Mouse (Mus musculus) forebrain, embryonic 10.5 days (tissue): Measurements from ENCODE around the gene Zscan2. TPM values are rescaled to one million over a fixed set of nuclear protein-coding genes. Genes with fewer than 3 reads are reported as not detected.
"Not testable (repeated sequence)": the region's sequence is repeated elsewhere in the genome, so short reads cannot be mapped to it uniquely, and the experiment has no call there.

Experiments used
- DNase-seq: peaks from one replicate; pipeline ENCODE4 v3.0.0-alpha.2; 2017; ENCODE audit warnings: low spot score; ENCODE audit errors: extremely low spot score
- H3K27ac ChIP-seq: fragments of 300-500 bp; sonication (generic); 2 replicates; pipeline ENCODE4 v1.5.1; 2016; ENCODE audit warnings: mild to moderate bottlenecking
- H3K27me3 ChIP-seq: fragments of 300-500 bp; sonication (generic); 2 replicates; pipeline ENCODE4 v1.6.1; 2016; ENCODE audit warnings: mild to moderate bottlenecking; ENCODE audit not compliant: poor library complexity, severe bottlenecking
- H3K36me3 ChIP-seq: fragments of 300-500 bp; sonication (generic); replicated peaks from 2 replicates; pipeline ENCODE4 v1.6.1; 2016; ENCODE audit warnings: mild to moderate bottlenecking, moderate library complexity
- H3K4me1 ChIP-seq: fragments of 300-500 bp; sonication (generic); 2 replicates; pipeline ENCODE4 v1.6.1; 2016
- H3K4me3 ChIP-seq: fragments of 300-500 bp; sonication (generic); 2 replicates; pipeline ENCODE4 v1.5.1; 2016; ENCODE audit warnings: mild to moderate bottlenecking, moderate library complexity
- H3K9me3 ChIP-seq: fragments of 300-500 bp; sonication (generic); 2 replicates; pipeline ENCODE4 v1.6.1; 2016; ENCODE audit warnings: mild to moderate bottlenecking, moderate library complexity
- WGBS: fragments of 180-500 bp; shearing (Covaris S2); methylation state at CpG from one replicate; pipeline ENCODE4 v1.1.7; 2016; 5-methylcytosine and 5-hydroxymethylcytosine counted together
- polyA plus RNA-seq: library from polyadenylated mRNA; unstranded; fragments of >200 nt; fragmentation: Nextera tagmentation; extraction: Ambion mirVana; gene quantifications from 2 replicates; pipeline ENCODE4 v1.2.1, GENCODE M21; 2016

Zscan2 gene
- polyA plus RNA-seq = 1.3 and 2.5 TPM in 2 replicates

- Histone ChIP-seq H3K27me3 (no peaks in the 10 kb centered on the region), H3K27ac (peak within 1 kb of the TSS; percentile 98), H3K4me3 (peak within 1 kb of the TSS; percentile 91), H3K9me3 (no peaks in the 10 kb centered on the region), H3K36me3 (peaks cover 29% of the 10 kb centered on the region), H3K4me1 (peaks cover 34% of the 10 kb centered on the region)
- peak; percentile 96 for DNase-seq
- under 1% methylated on average over 40 of the region's 40 CpGs for WGBS
These were observed at the start of gene Zscan2 for GRCm38 (mm10) chr7:80860729-80861274. Gene Zscan2 (plus strand): TSS chr7:80860920.

DNA sequence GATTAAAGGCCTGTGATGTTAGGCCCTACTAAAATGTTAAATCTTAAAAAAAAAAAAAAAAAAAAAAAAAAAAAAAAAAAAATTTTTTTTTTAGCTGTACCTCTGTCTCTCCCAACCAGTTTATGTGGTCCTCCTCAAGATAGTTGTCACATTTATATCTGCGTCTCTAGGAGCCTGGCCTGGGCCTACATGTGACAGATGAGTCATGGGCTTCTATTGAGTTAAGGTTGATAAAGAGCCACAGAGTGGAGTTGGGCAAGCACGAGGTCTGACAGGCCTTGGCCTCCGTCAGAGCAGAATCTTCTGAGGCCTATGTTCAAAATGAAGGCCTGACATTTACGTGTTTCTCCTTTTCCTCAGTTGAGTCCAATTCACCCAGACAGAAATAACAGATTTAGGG, 47.3 kb upstream of the Zscan2 start:
- no peak overlapping the region for H3K27ac ChIP-seq
- WGBS = 90% methylated on average over 4 of the region's 4 CpGs
- no peaks in the 10 kb centered on the region for H3K36me3 ChIP-seq
- no peaks in the 10 kb centered on the region for H3K4me1 ChIP-seq
- H3K9me3 ChIP-seq = no peaks in the 10 kb centered on the region
- no peaks in the 10 kb centered on the region for H3K27me3 ChIP-seq
- DNase-seq = no peak
- H3K4me3 ChIP-seq = no peak overlapping the region

DNA sequence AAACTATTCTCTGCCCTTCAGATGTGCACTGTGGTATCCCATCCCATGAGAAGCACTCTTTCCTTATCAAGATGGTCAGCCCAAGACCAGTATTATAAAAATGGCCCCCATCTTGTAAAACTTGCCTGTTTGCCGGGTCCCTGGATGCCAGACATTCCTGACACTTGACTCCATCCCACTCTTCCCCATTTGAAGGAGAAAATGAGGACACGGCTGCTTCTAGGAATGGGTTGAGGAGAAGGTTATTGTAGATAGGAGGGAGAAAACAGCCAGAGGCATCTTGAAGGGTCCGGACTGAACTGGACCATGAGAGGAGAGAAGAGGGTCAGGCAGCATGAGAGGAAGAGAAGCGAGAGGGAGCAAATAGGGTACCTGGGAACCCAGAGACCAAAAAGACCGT, 44.1 kb upstream of the Zscan2 start:
- no peak for DNase-seq
- 80% methylated on average over 5 of the region's 5 CpGs for WGBS
- no peaks in the 10 kb centered on the region for H3K27me3 ChIP-seq
- no peaks in the 10 kb centered on the region for H3K9me3 ChIP-seq
- H3K27ac ChIP-seq = no peak overlapping the region
- no peaks in the 10 kb centered on the region for H3K36me3 ChIP-seq
- H3K4me1 ChIP-seq = no peaks in the 10 kb centered on the region
- H3K4me3 ChIP-seq = no peak overlapping the region

GRCm38 (mm10) chr7:80820838-80821237, 39.9 kb upstream of the Zscan2 start:
- Histone ChIP-seq H3K4me3 (no peak overlapping the region), H3K27ac (no peak overlapping the region), H3K4me1 (no peaks in the 10 kb centered on the region), H3K36me3 (no peaks in the 10 kb centered on the region), H3K9me3 (no peaks in the 10 kb centered on the region), H3K27me3 (no peaks in the 10 kb centered on the region)
- DNase-seq = no peak
- 84% methylated on average over 4 of the region's 4 CpGs for WGBS

- H3K4me1 ChIP-seq = peaks cover 1% of the 10 kb centered on the region; the same call in 1 of the 2 replicates
- no peak overlapping the region for H3K4me3 ChIP-seq
- DNase-seq = no peak
- 90% methylated on average over 4 of the region's 4 CpGs for WGBS
- no peaks in the 10 kb centered on the region for H3K27me3 ChIP-seq
- no peak overlapping the region for H3K27ac ChIP-seq
- H3K36me3 ChIP-seq = no peaks in the 10 kb centered on the region
- H3K9me3 ChIP-seq = no peaks in the 10 kb centered on the region
These were observed 37.5 kb upstream of the Zscan2 start for GRCm38 (mm10) chr7:80823267-80823666.

- no peak overlapping the region for H3K27ac ChIP-seq
- DNase-seq = no peak
- H3K27me3 ChIP-seq = no peaks in the 10 kb centered on the region
- H3K4me1 ChIP-seq = peaks cover 7% of the 10 kb centered on the region; the same call in 1 of the 2 replicates
- H3K4me3 ChIP-seq = no peak overlapping the region
- H3K36me3 ChIP-seq = no peaks in the 10 kb centered on the region
- WGBS = 88% methylated on average over 11 of the region's 11 CpGs
- H3K9me3 ChIP-seq = no peaks in the 10 kb centered on the region
These were observed 36.6 kb upstream of the Zscan2 start for GRCm38 (mm10) chr7:80823875-80824682.

GRCm38 (mm10) chr7:80825843-80826403, 34.8 kb upstream of the Zscan2 start, which contains the start of gene Iqgap1:
Gene Iqgap1 (minus strand): TSS chr7:80825974.
- Histone ChIP-seq H3K36me3 (no peaks in the 10 kb centered on the region), H3K4me1 (peaks cover 7% of the 10 kb centered on the region; the same call in 1 of the 2 replicates), H3K27ac (no peak within 1 kb of the TSS), H3K9me3 (no peaks in the 10 kb centered on the region), H3K4me3 (no peak within 1 kb of the TSS), H3K27me3 (no peaks in the 10 kb centered on the region)
- WGBS = 81% methylated on average over 11 of the region's 11 CpGs
- DNase-seq = no peak

- Histone ChIP-seq H3K27me3 (no peaks in the 10 kb centered on the region), H3K27ac (no peak overlapping the region), H3K36me3 (no peaks in the 10 kb centered on the region), H3K4me1 (peaks cover 15% of the 10 kb centered on the region), H3K9me3 (no peaks in the 10 kb centered on the region), H3K4me3 (no peak overlapping the region)
- whole genome bisulfite sequencing = 85% methylated on average over 18 of the region's 18 CpGs
- DNase-seq = no peak
These were observed 32.4 kb upstream of the Zscan2 start for GRCm38 (mm10) chr7:80828146-80828860.

GRCm38 (mm10) chr7:80830193-80830803, 30.4 kb upstream of the Zscan2 start:
- H3K27ac ChIP-seq = no peak overlapping the region

DNA sequence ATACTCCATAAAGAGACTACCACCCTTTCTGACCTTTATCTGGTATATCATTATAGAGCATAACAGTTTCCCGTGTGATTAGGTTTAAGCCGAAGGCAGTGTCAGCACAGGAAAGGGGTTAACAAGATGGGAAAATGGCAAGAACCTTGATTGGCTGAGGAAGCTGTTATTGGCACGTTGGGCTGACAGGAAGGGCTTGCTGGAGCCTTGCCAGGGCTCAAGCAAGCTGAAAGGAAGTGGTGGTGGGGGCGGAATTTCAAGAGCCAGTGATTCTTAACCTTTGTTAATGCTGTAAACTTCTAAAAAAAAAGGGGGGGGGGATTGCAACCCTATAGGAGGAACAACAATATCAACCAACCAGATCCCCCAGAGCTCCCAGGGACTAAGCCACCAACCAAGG, 28.5 kb upstream of the Zscan2 start:
- H3K4me1 ChIP-seq = peaks cover 26% of the 10 kb centered on the region
- no peaks in the 10 kb centered on the region for H3K9me3 ChIP-seq
- H3K27me3 ChIP-seq = no peaks in the 10 kb centered on the region
- WGBS = 64% methylated on average over 4 of the region's 4 CpGs
- DNase-seq = no peak
- H3K4me3 ChIP-seq = no peak overlapping the region
- H3K36me3 ChIP-seq = no peaks in the 10 kb centered on the region
- H3K27ac ChIP-seq = no peak overlapping the region

More at GRCm38 (mm10) chr7:80830193-80830803, 30.4 kb upstream of the Zscan2 start:
- Histone ChIP-seq H3K4me1 (peaks cover 19% of the 10 kb centered on the region), H3K4me3 (no peak overlapping the region), H3K36me3 (no peaks in the 10 kb centered on the region), H3K9me3 (no peaks in the 10 kb centered on the region), H3K27me3 (no peaks in the 10 kb centered on the region)
- no peak for DNase-seq
- 85% methylated on average over 15 of the region's 15 CpGs for WGBS

DNA sequence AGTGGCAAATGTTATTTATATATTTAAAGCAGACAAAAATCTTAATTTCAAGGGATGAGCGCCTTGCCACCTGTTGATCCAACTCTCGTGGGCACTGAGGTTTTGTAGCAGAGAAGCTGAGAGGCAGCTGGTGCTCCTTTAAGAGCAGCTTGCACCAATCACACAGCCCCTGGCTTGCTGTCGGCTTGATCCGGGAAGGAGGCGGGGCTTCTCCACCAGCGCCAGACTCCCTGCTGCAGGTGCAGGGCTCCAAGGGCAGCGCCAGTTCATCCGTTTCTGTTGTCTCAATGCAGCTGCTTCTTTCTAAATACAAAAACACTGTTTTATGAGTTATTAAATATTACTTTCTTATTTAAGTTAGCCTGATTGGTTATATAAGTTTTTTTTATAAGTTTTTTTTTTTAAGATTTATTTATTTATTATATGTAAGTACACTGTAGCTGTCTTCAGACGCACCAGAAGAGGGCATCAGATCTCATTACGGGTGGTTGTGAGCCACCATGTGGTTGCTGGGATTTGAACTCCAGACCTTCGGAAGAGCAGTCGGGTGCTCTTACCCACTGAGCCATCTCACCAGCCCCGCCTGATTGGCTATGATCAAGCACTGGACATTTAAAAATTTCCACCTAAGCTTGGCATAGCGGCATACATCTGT, 27.6 kb upstream of the Zscan2 start:
- 18% methylated on average over 14 of the region's 14 CpGs for WGBS
- H3K27me3 ChIP-seq, H3K36me3 ChIP-seq, H3K27ac ChIP-seq, H3K9me3 ChIP-seq: not testable (repeated sequence)
- peak; percentile 75 for DNase-seq
- peak overlapping the region; percentile 23; the same call in 1 of the 2 replicates for H3K4me3 ChIP-seq
- H3K4me1 ChIP-seq = peaks cover 26% of the 10 kb centered on the region
